Mouse (Mus musculus) kidney, embryonic 14.5 days (tissue): ENCODE results near the gene Cdk19. TPM values are rescaled to one million over a fixed set of nuclear protein-coding genes. Genes with fewer than 3 reads are reported as not detected.
"Not testable (repeated sequence)": the region's sequence is repeated elsewhere in the genome, so short reads cannot be mapped to it uniquely, and the experiment has no call there.

Experiments used
- ATAC-seq: fragments of 200-750 bp; cut with Nextera tagmentation; 2 replicates; pipeline ENCODE4 v1.8.0; 2017; ENCODE audit warnings: moderate number of reproducible peaks, mild to moderate bottlenecking, moderate TSS enrichment, moderate library complexity; ENCODE audit not compliant: low FRiP score, low TSS enrichment
- H3K27ac ChIP-seq: fragments of 300-500 bp; sonication (generic); 2 replicates; pipeline ENCODE4 v1.5.1; 2014; ENCODE audit warnings: low read depth, mild to moderate bottlenecking, low read length, moderate library complexity, mixed read lengths
- H3K27me3 ChIP-seq: fragments of 300-500 bp; sonication (generic); 2 replicates; pipeline ENCODE4 v1.6.1; 2014; ENCODE audit warnings: mild to moderate bottlenecking, low read length; ENCODE audit not compliant: control insufficient read depth, insufficient read depth
- H3K36me3 ChIP-seq: fragments of 300-500 bp; sonication (generic); 2 replicates; pipeline ENCODE4 v1.6.1; 2014; ENCODE audit warnings: low read length, mixed read lengths; ENCODE audit not compliant: control insufficient read depth, insufficient read depth
- H3K4me1 ChIP-seq: fragments of 300-500 bp; sonication (generic); 2 replicates; pipeline ENCODE4 v1.6.1; 2014; ENCODE audit warnings: low read length, mixed read lengths; ENCODE audit not compliant: control insufficient read depth, insufficient read depth
- H3K4me2 ChIP-seq: fragments of 300-500 bp; sonication (generic); replicated peaks from 2 replicates; pipeline ENCODE4 v1.6.1; 2014; ENCODE audit warnings: low read depth, mild to moderate bottlenecking, low read length
- H3K4me3 ChIP-seq: fragments of 300-500 bp; sonication (generic); 2 replicates; pipeline ENCODE4 v1.5.1; 2014; ENCODE audit warnings: mild to moderate bottlenecking, low read length
- H3K9ac ChIP-seq: fragments of 300-500 bp; sonication (generic); 2 replicates; pipeline ENCODE4 v1.6.1; 2014; ENCODE audit warnings: low read depth, mild to moderate bottlenecking, low read length, moderate library complexity
- H3K9me3 ChIP-seq: fragments of 300-500 bp; sonication (generic); 2 replicates; pipeline ENCODE4 v1.6.1; 2016; ENCODE audit warnings: low read length; ENCODE audit not compliant: control insufficient read depth
- WGBS: fragments of 180-500 bp; shearing (Covaris S2); extraction: QIAGEN DNeasy Blood & Tissue Kit; methylation state at CpG from one replicate; pipeline ENCODE4 v1.1.7; 2014; 5-methylcytosine and 5-hydroxymethylcytosine counted together
- polyA plus RNA-seq: library from polyadenylated mRNA; unstranded; fragments of >200 nt; fragmentation: Nextera tagmentation; extraction: Ambion mirVana; gene quantifications from 2 replicates; pipeline ENCODE4 v1.2.1, GENCODE M21; 2014

Gene Cdk19
- polyA plus RNA-seq, 1 experiment from 2014 or later: 10.8 TPM

GRCm38 (mm10) chr10:40421724-40422123 lies 82.4 kb downstream of the Cdk19 start:
- H3K9ac ChIP-seq: no peak overlapping the region
- H3K4me2 ChIP-seq: no peak overlapping the region
- no peak overlapping the region for H3K4me3 ChIP-seq
- WGBS: 76% methylated on average over 2 of the region's 2 CpGs
- H3K27ac ChIP-seq: no peak overlapping the region
- no peaks in the 10 kb centered on the region for H3K36me3 ChIP-seq
- H3K9me3 ChIP-seq: no peaks in the 10 kb centered on the region
- no peaks in the 10 kb centered on the region for H3K27me3 ChIP-seq
- H3K4me1 ChIP-seq: peaks cover 11% of the 10 kb centered on the region
- ATAC-seq: no peak

DNA sequence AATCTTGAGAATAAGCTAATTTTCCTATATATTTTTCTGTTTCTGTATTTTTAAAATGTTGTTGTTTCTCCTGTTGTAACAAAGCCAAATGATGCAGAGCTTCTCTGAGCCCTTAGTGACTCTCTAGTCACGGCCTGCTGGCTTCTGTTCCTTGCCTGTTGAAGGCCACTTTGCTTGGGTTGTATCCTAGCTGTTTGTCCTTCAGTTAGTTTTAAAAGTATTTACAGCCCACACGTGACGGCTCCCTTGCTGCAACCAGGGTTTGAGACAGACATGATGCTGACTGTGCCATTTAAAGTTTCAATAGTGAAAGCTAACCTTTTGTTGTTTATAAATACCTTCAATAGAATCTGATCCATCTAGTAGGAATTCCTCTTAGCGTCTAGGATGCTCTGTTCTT lies 83.3 kb downstream of the Cdk19 start:
- Histone ChIP-seq H3K36me3 (no peaks in the 10 kb centered on the region), H3K4me3 (no peak overlapping the region), H3K27me3 (no peaks in the 10 kb centered on the region), H3K4me1 (peaks cover 11% of the 10 kb centered on the region), H3K9ac (no peak overlapping the region), H3K9me3 (no peaks in the 10 kb centered on the region), H3K27ac (no peak overlapping the region), H3K4me2 (no peak overlapping the region)
- WGBS: 48% methylated on average over 4 of the region's 4 CpGs
- no peak for ATAC-seq

GRCm38 (mm10) chr10:40424428-40424827 lies 85.1 kb downstream of the Cdk19 start:
- not testable (repeated sequence) for H3K9ac ChIP-seq, H3K27ac ChIP-seq, H3K4me2 ChIP-seq, ATAC-seq, H3K4me3 ChIP-seq, H3K36me3 ChIP-seq, H3K9me3 ChIP-seq, H3K27me3 ChIP-seq
- peaks cover 11% of the 10 kb centered on the region for H3K4me1 ChIP-seq
- 100% methylated on average over 3 of the region's 4 CpGs for WGBS

- no peak overlapping the region for H3K9ac ChIP-seq
- no peak overlapping the region for H3K27ac ChIP-seq
Observed at GRCm38 (mm10) chr10:40425243-40426095, 86.1 kb downstream of the Cdk19 start.

DNA sequence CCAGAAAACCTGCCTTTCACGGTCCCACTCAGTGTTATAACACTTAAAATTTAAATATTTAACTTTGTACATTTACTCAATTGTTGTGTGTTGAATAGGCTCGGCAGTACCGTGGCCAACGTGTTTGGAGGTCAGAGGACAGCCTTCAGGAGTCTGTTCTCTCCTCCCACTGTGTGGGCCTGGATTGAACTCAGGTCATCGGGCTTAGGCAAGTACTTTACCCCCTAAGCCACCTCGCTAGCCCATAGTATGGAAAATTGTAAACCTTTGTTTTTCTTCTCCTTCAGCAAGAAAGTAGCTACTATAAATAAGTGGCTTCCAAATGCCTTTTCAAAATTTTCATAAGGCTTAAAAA lies 86.7 kb downstream of the Cdk19 start:
- Histone ChIP-seq H3K27ac (no peak overlapping the region), H3K9ac (no peak overlapping the region), H3K9me3 (no peaks in the 10 kb centered on the region), H3K27me3 (no peaks in the 10 kb centered on the region), H3K4me1 (peaks cover 11% of the 10 kb centered on the region; the same call in 1 of the 2 replicates), H3K4me3 (no peak overlapping the region), H3K4me2 (no peak overlapping the region), H3K36me3 (no peaks in the 10 kb centered on the region)
- ATAC-seq: no peak
- WGBS: 50% methylated on average over 6 of the region's 6 CpGs

More at GRCm38 (mm10) chr10:40425243-40426095, 86.1 kb downstream of the Cdk19 start:
- no peak overlapping the region for H3K4me3 ChIP-seq
- H3K4me1 ChIP-seq: peaks cover 11% of the 10 kb centered on the region
- H3K36me3 ChIP-seq: no peaks in the 10 kb centered on the region
- peak overlapping the region; percentile 34 for H3K4me2 ChIP-seq
- no peaks in the 10 kb centered on the region for H3K9me3 ChIP-seq
- ATAC-seq: 0 out of 2 replicates have a peak, but pooled peaks have one; percentile 39
- H3K27me3 ChIP-seq: no peaks in the 10 kb centered on the region
- 38% methylated on average over 18 of the region's 18 CpGs for WGBS

DNA sequence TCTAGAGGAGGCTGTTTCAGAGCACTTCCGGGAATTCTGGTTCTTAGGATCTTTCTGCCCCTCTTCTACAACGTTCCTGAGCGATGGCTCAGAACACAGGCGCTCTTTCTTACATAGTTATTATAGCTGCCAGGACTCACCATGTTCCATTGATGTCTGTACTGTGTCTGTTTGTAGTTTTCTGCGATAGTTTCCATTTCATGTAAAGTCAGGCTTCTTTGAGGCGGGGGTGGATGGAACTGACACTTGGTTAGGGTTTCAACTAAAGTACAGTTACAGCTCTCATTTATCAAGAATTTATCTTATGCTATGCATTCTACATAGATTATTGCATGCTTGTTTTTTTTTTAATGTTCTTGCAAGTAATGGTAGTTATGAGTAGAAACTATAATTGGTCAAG lies 89.3 kb downstream of the Cdk19 start:
- Histone ChIP-seq H3K9me3 (no peaks in the 10 kb centered on the region), H3K36me3 (no peaks in the 10 kb centered on the region), H3K4me3 (no peak overlapping the region), H3K4me1 (peaks cover 8% of the 10 kb centered on the region; the same call in 1 of the 2 replicates), H3K4me2 (no peak overlapping the region), H3K9ac (no peak overlapping the region), H3K27me3 (no peaks in the 10 kb centered on the region), H3K27ac (no peak overlapping the region)
- 77% methylated on average over 6 of the region's 6 CpGs for WGBS
- ATAC-seq: no peak

GRCm38 (mm10) chr10:40429081-40429480 lies 89.7 kb downstream of the Cdk19 start:
- ATAC-seq: no peak
- Histone ChIP-seq H3K4me2 (no peak overlapping the region), H3K9ac (no peak overlapping the region), H3K4me3 (no peak overlapping the region), H3K4me1 (peaks cover 8% of the 10 kb centered on the region; the same call in 1 of the 2 replicates), H3K27me3 (no peaks in the 10 kb centered on the region), H3K27ac (no peak overlapping the region), H3K9me3 (no peaks in the 10 kb centered on the region), H3K36me3 (no peaks in the 10 kb centered on the region)
- WGBS: 85% methylated on average over 2 of the region's 2 CpGs

DNA sequence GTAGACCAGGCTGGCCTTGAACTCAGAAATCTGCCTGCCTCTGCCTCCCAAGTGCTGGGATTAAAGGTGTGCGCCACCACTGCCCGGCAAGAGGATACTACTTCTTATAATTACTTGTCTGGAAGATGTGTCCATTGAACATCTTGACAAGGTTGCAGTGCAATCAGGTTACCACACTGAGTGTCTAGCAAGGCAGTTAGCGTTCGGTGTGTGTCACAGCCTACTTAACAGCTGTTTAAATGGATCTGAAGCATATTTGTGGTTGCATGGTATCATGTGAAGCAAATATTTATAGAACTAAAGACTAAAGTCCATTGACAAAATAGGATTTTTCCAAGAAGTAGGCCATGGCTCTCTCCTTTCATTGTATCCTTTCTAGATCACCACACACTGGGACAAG lies 90.8 kb downstream of the Cdk19 start:
- H3K36me3 ChIP-seq: no peaks in the 10 kb centered on the region
- no peak overlapping the region for H3K27ac ChIP-seq
- H3K4me3 ChIP-seq: no peak overlapping the region
- H3K4me1 ChIP-seq: peaks cover 7% of the 10 kb centered on the region; the same call in 1 of the 2 replicates
- no peak for ATAC-seq
- H3K9me3 ChIP-seq: no peaks in the 10 kb centered on the region
- 97% methylated on average over 4 of the region's 4 CpGs for WGBS
- H3K27me3 ChIP-seq: no peaks in the 10 kb centered on the region
- no peak overlapping the region for H3K9ac ChIP-seq
- H3K4me2 ChIP-seq: no peak overlapping the region

DNA sequence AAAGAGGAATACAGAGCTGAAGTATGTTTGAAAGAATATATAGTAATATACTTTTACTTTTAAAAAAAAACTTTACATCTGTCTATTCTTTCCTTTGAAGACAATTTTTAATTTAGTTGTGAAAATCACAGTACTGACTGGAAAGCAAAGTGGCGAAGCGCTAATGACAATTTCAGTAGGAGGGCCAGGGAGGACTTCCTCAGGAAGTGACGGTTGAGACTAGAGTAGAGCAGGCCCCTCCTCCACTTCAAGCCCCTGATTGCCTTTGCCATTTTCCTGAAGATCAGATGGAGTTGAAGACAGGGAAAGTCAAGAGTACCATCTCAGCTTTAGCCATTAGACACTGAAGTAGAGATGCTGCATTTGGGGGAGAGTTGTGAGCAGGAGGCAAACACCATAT lies 92.6 kb downstream of the Cdk19 start:
- Histone ChIP-seq H3K4me1 (no peaks in the 10 kb centered on the region), H3K9me3 (no peaks in the 10 kb centered on the region), H3K36me3 (peaks cover 2% of the 10 kb centered on the region; the same call in 1 of the 2 replicates), H3K4me3 (no peak overlapping the region), H3K27ac (no peak overlapping the region), H3K9ac (no peak overlapping the region), H3K27me3 (no peaks in the 10 kb centered on the region), H3K4me2 (no peak overlapping the region)
- ATAC-seq: no peak
- WGBS: 77% methylated on average over 3 of the region's 3 CpGs
